Mouse (Mus musculus) bone marrow, adult 2 months (tissue): ENCODE results near the gene Acvr1.

Source experiments
- CTCF ChIP-seq: fragments of 200-500 bp; IDR thresholded peaks from 2 replicates; pipeline ENCODE4 v1.5.1; 2011; ENCODE audit warnings: low read length, control low read depth; ENCODE audit not compliant: control insufficient read depth, insufficient read depth
- POLR2A ChIP-seq: fragments of 200-500 bp; IDR thresholded peaks from 2 replicates; pipeline ENCODE4 v1.6.1; 2011; ENCODE audit warnings: low read depth, mild to moderate bottlenecking, control low read depth, low read length, borderline replicate concordance; ENCODE audit not compliant: control insufficient read depth

DNA sequence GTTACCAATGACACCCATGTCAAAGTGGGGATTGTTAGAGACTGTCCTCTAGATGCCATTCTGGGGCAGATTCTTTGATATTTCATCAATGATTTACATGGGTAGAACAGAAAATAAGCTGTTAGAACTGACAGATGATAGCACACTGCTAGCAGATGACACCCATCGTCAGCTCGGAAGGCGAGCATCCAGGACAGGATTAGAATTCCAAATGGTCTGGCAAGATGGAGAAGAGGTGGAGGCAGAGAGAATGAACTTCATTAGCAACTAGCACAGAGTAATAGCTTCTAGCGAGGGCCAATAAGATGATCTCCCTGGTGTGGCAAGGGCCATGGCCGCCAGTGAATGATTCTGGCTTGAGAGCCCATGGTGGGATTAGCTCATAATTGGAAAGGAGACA lies 48.8 kb upstream of the Acvr1 start:
- TF ChIP-seq POLR2A = no peak
- TF ChIP-seq CTCF = no peak
